28 mouse cellular contexts compared by ENCODE assay signal in genomic region chr6:17580349-17580748, GRCm38 (mm10). TPM values are rescaled to one million over a fixed set of nuclear protein-coding genes. Genes with fewer than 3 reads are reported as not detected.
DNase-seq lines count a peak whose midpoint lies in the region; ATAC-seq and TF ChIP-seq lines count a peak whose summit lies in the region.
"Had no signal": no experiment of that assay in that cellular context is flagged by ENCODE, and none has a peak within 500 bp of the region (broad histone marks: within the 10 kb centered on the region; RNA-seq: fewer than 3 reads in every experiment).

No protein-coding gene starts in this region.

- peak; percentile 57 for DNase-seq in embryonic facial prominence, embryonic 14.5 days (ENCODE audit: low spot score)
- DNase-seq in embryonic facial prominence, embryonic 10.5 days (ENCODE audit: low spot score) = no peak
- DNase-seq in limb, embryonic 14.5 days (ENCODE audit: low spot score) = peak; percentile 28
- no peak for DNase-seq in limb, embryonic 10.5 days (ENCODE audit: low spot score)
- DNase-seq in Muller cell, postnatal 12 days (ENCODE audit: inconsistent ontology term) = peak; percentile 91
- DNase-seq in lung, postnatal 14 days = no peak
- DNase-seq: adrenal gland, adult 8-10 months; adrenal gland, postnatal 14 days; adrenal gland, postnatal 36 days; B cell, adult 2 months; cerebellum, adult 11-12 months; cerebellum, adult 2 months; cerebellum, adult 9-11 months; cerebellum, postnatal 14 days; cerebellum, postnatal 36 days; embryo, embryonic 11 days had no signal

- ATAC-seq in embryonic facial prominence, embryonic 14.5 days (ENCODE audit: low read depth) = no peak
- no peak for ATAC-seq in limb, embryonic 14.5 days (ENCODE audit: low FRiP score, low read depth)
- ATAC-seq: activated CD4-positive, CD25-positive, alpha-beta regulatory T cell, adult 4 months; CD4-positive, CD25-positive, alpha-beta regulatory T cell, adult 4 months; forebrain, embryonic 14.5 days; forebrain, embryonic 16.5 days; Patski had no signal

- no peaks in the 10 kb centered on the region for H3K4me1 ChIP-seq in embryonic facial prominence, embryonic 14.5 days (ENCODE audit: control insufficient read depth, insufficient read depth, low read length)
- no peaks in the 10 kb centered on the region for H3K4me1 ChIP-seq in embryonic facial prominence, embryonic 10.5 days
- H3K4me1 ChIP-seq in limb, embryonic 14.5 days (ENCODE audit: control insufficient read depth, insufficient read depth, low read length) = no peaks in the 10 kb centered on the region
- no peaks in the 10 kb centered on the region for H3K4me1 ChIP-seq in limb, embryonic 10.5 days
- H3K4me1 ChIP-seq: embryonic facial prominence, embryonic 12.5 days; embryonic facial prominence, embryonic 15.5 days; forebrain, embryonic 10.5 days had no signal

- no peak for TF ChIP-seq POLR2A in limb, embryonic 14.5 days (IDR thresholded peaks at IDR 0.05; ENCODE audit: borderline replicate concordance, extremely low read depth, insufficient read depth, insufficient read length)

- no peaks in the 10 kb centered on the region for H3K36me3 ChIP-seq in embryonic facial prominence, embryonic 14.5 days (ENCODE audit: control insufficient read depth, insufficient read depth, low read length)
- no peaks in the 10 kb centered on the region for H3K36me3 ChIP-seq in embryonic facial prominence, embryonic 10.5 days (replicated peaks)
- H3K36me3 ChIP-seq in limb, embryonic 14.5 days (ENCODE audit: control insufficient read depth, insufficient read depth, low read length) = no peaks in the 10 kb centered on the region
- H3K36me3 ChIP-seq in limb, embryonic 10.5 days = no peaks in the 10 kb centered on the region
- H3K36me3 ChIP-seq: embryonic facial prominence, embryonic 12.5 days; embryonic facial prominence, embryonic 15.5 days; forebrain, embryonic 10.5 days; forebrain, embryonic 12.5 days; G1E had no signal

- no peak overlapping the region for H3K4me3 ChIP-seq in embryonic facial prominence, embryonic 14.5 days (ENCODE audit: low read depth, low read length)
- H3K4me3 ChIP-seq in embryonic facial prominence, embryonic 10.5 days = no peak overlapping the region
- H3K4me3 ChIP-seq in limb, embryonic 14.5 days (replicated peaks; ENCODE audit: low read length) = no peak overlapping the region
- H3K4me3 ChIP-seq in limb, embryonic 10.5 days = no peak overlapping the region
- H3K4me3 ChIP-seq: embryonic facial prominence, embryonic 12.5 days; embryonic facial prominence, embryonic 15.5 days; erythroblast, embryonic 14.5 days; forebrain, embryonic 10.5 days; forebrain, embryonic 12.5 days had no signal

- H3K4me2 ChIP-seq in embryonic facial prominence, embryonic 14.5 days (ENCODE audit: low read depth, low read length) = no peak overlapping the region
- H3K4me2 ChIP-seq in limb, embryonic 14.5 days (replicated peaks; ENCODE audit: low read depth, low read length, severe bottlenecking) = no peak overlapping the region
- H3K4me2 ChIP-seq: embryonic facial prominence, embryonic 12.5 days; embryonic facial prominence, embryonic 15.5 days; forebrain, embryonic 12.5 days had no signal

- no peak overlapping the region for H3K27ac ChIP-seq in embryonic facial prominence, embryonic 14.5 days (replicated peaks; ENCODE audit: low read depth, low read length)
- H3K27ac ChIP-seq in embryonic facial prominence, embryonic 10.5 days (replicated peaks) = no peak overlapping the region
- no peak overlapping the region for H3K27ac ChIP-seq in limb, embryonic 14.5 days (replicated peaks; ENCODE audit: low read depth, low read length)
- no peak overlapping the region for H3K27ac ChIP-seq in limb, embryonic 10.5 days
- H3K27ac ChIP-seq: embryonic facial prominence, embryonic 12.5 days; forebrain, embryonic 10.5 days; forebrain, embryonic 12.5 days had no signal

- H3K9ac ChIP-seq in embryonic facial prominence, embryonic 14.5 days (ENCODE audit: low read depth, low read length) = no peak overlapping the region
- no peak overlapping the region for H3K9ac ChIP-seq in limb, embryonic 14.5 days (ENCODE audit: low read depth, low read length, severe bottlenecking)
- H3K9ac ChIP-seq: embryonic facial prominence, embryonic 12.5 days; embryonic facial prominence, embryonic 15.5 days; forebrain, embryonic 12.5 days had no signal

- WGBS in embryonic facial prominence, embryonic 14.5 days = 65% methylated on average over 3 of the region's 3 CpGs
- 90% methylated on average over 3 of the region's 3 CpGs for WGBS in embryonic facial prominence, embryonic 10.5 days
- 80% methylated on average over 3 of the region's 3 CpGs for WGBS in limb, embryonic 14.5 days
- 95% methylated on average over 3 of the region's 3 CpGs for WGBS in limb, embryonic 10.5 days

- no peaks in the 10 kb centered on the region for H3K27me3 ChIP-seq in embryonic facial prominence, embryonic 14.5 days (replicated peaks; ENCODE audit: control insufficient read depth, insufficient read depth, low read length)
- H3K27me3 ChIP-seq in embryonic facial prominence, embryonic 10.5 days (replicated peaks; ENCODE audit: low read depth, poor library complexity, severe bottlenecking) = no peaks in the 10 kb centered on the region
- H3K27me3 ChIP-seq in limb, embryonic 14.5 days (ENCODE audit: control insufficient read depth, insufficient read depth, low read length) = no peaks in the 10 kb centered on the region
- no peaks in the 10 kb centered on the region for H3K27me3 ChIP-seq in limb, embryonic 10.5 days (ENCODE audit: low read depth, poor library complexity, severe bottlenecking)
- H3K27me3 ChIP-seq: CH12.LX; embryonic facial prominence, embryonic 12.5 days; embryonic facial prominence, embryonic 15.5 days; forebrain, embryonic 12.5 days; Patski had no signal

- no peaks in the 10 kb centered on the region for H3K9me3 ChIP-seq in embryonic facial prominence, embryonic 14.5 days (ENCODE audit: control insufficient read depth, low read length)
- no peaks in the 10 kb centered on the region for H3K9me3 ChIP-seq in embryonic facial prominence, embryonic 10.5 days
- no peaks in the 10 kb centered on the region for H3K9me3 ChIP-seq in limb, embryonic 14.5 days (ENCODE audit: control insufficient read depth, low read length)
- no peaks in the 10 kb centered on the region for H3K9me3 ChIP-seq in limb, embryonic 10.5 days (replicated peaks)
- H3K9me3 ChIP-seq: embryonic facial prominence, embryonic 12.5 days; embryonic facial prominence, embryonic 15.5 days; forebrain, embryonic 10.5 days; forebrain, embryonic 12.5 days; G1E had no signal

RNA-seq across cellular contexts. Expression of gene Capza2, which starts 55.7 kb away (rescaled TPM):
- polyA plus RNA-seq in embryonic facial prominence, embryonic 14.5 days (2014; fragmentation: Nextera tagmentation; extraction: Ambion mirVana) = 234 and 237 TPM in 2 replicates
- 192 and 199 TPM in 2 replicates for polyA plus RNA-seq in embryonic facial prominence, embryonic 10.5 days (2016; fragmentation: Nextera tagmentation; extraction: Ambion mirVana)
- polyA plus RNA-seq in limb, embryonic 14.5 days (2012; rRNA removed) = 71.0 and 82.0 TPM in 2 replicates
- polyA plus RNA-seq in limb, embryonic 14.5 days (2014; fragmentation: Nextera tagmentation; extraction: Ambion mirVana) = 211 and 223 TPM in 2 replicates
- 168 and 192 TPM in 2 replicates for polyA plus RNA-seq in limb, embryonic 10.5 days (2016; fragmentation: Nextera tagmentation; extraction: Ambion mirVana)

Comparison
In these comparisons a context has a peak if more than half of its experiments do, and no peak if none do; other contexts are left out.
1. DNase-seq: peak in embryonic facial prominence, embryonic 14.5 days (single experiment), limb, embryonic 14.5 days (single experiment) and Muller cell, postnatal 12 days (single experiment); none in embryonic facial prominence, embryonic 10.5 days (single experiment), limb, embryonic 10.5 days (single experiment) and lung, postnatal 14 days (single experiment).